Mouse (Mus musculus): ENCODE measurements around the gene Mycbp2.

- TF ChIP-seq POLR2A (IDR thresholded peaks at IDR 0.05; ENCODE audit: insufficient read depth, low read depth, low read length), result peak; percentile 23
- no peak for TF ChIP-seq CTCF (IDR thresholded peaks at IDR 0.05)
- TF ChIP-seq EP300 (IDR thresholded peaks at IDR 0.05; ENCODE audit: insufficient read depth, low read depth, low read length), result no peak
Observed at GRCm38 (mm10) chr14:103098587-103099235, 247.9 kb downstream of the Mycbp2 start.

Measured in heart, adult 2 months (tissue).